Mouse (Mus musculus) megakaryocyte progenitor cell, adult 5-6 weeks (primary cell): Measurements from ENCODE around the gene Mkrn1. TPM values are rescaled to one million over a fixed set of nuclear protein-coding genes. Genes with fewer than 3 reads are reported as not detected.
"Not testable (repeated sequence)": the region's sequence is repeated elsewhere in the genome, so short reads cannot be mapped to it uniquely, and the experiment has no call there.

Experiments used
- ATAC-seq: replicated peaks from 2 replicates; pipeline ENCODE4 v1.8.0; 2016; ENCODE audit warnings: mild to moderate bottlenecking, moderate TSS enrichment, inconsistent platforms; ENCODE audit not compliant: poor library complexity
- total RNA-seq, 2 experiments: library from RNA; stranded (forward) in 1 of 2; stranded (reverse) in 1 of 2; fragments of 157-497, 149-512 nt in 1 of 2; fragments of 200-1000 nt in 1 of 2; gene quantifications; 2 replicates each; pipeline versions ENCODE4 v1.2.3 to v1.2.4; 2015 to 2017

Mkrn1 gene
- total RNA-seq, 2 experiments from 2014 or later = 34.4 to 43.6 TPM

- 0 out of 2 replicates have a peak, but pooled peaks have one; percentile 6 for ATAC-seq
Measured at GRCm38 (mm10) chr6:39381125-39381880, 39.0 kb downstream of the Mkrn1 start, which contains the start of gene Rab19. Gene Rab19, plus strand, starts transcription at chr6:39381175.

GRCm38 (mm10) chr6:39380276-39380675 lies 40.0 kb downstream of the Mkrn1 start:
- ATAC-seq = no peak

GRCm38 (mm10) chr6:39379749-39380148 lies 40.5 kb downstream of the Mkrn1 start:
- ATAC-seq = peak; percentile 51

GRCm38 (mm10) chr6:39379224-39379623 lies 41.0 kb downstream of the Mkrn1 start:
- ATAC-seq = peak; percentile 71

GRCm38 (mm10) chr6:39378161-39378835 lies 42.0 kb downstream of the Mkrn1 start:
- not testable (repeated sequence) for ATAC-seq

- peak; percentile 51 for ATAC-seq
Measured at GRCm38 (mm10) chr6:39377311-39377827, 42.9 kb downstream of the Mkrn1 start, which contains the start of gene Slc37a3. Gene Slc37a3, minus strand, starts transcription at chr6:39377675.

GRCm38 (mm10) chr6:39376775-39377174 lies 43.5 kb downstream of the Mkrn1 start:
- no peak for ATAC-seq

GRCm38 (mm10) chr6:39373301-39373955 lies 46.8 kb downstream of the Mkrn1 start:
- ATAC-seq = no peak

GRCm38 (mm10) chr6:39372727-39373126 lies 47.5 kb downstream of the Mkrn1 start:
- ATAC-seq = peak; percentile 84

GRCm38 (mm10) chr6:39372042-39372441 lies 48.2 kb downstream of the Mkrn1 start:
- ATAC-seq = no peak

- ATAC-seq = no peak
Measured at GRCm38 (mm10) chr6:39369631-39370030, 50.6 kb downstream of the Mkrn1 start.

- ATAC-seq = peak; percentile 72
Measured at GRCm38 (mm10) chr6:39362684-39363083, 57.6 kb downstream of the Mkrn1 start.

GRCm38 (mm10) chr6:39359207-39359606 lies 61.1 kb downstream of the Mkrn1 start:
- ATAC-seq = not testable (repeated sequence)

GRCm38 (mm10) chr6:39348946-39349345 lies 71.3 kb downstream of the Mkrn1 start:
- no peak for ATAC-seq

GRCm38 (mm10) chr6:39347880-39348814 lies 72.1 kb downstream of the Mkrn1 start:
- ATAC-seq = no peak

Other genes with a start within 250 kb of the Mkrn1 start
- gene Kdm7a, start 213.7 kb downstream of the Mkrn1 start, total RNA-seq (2015) = 11.4 and 12.5 TPM in 2 replicates
- gene Kdm7a, start 213.7 kb downstream of the Mkrn1 start, total RNA-seq (2017) = 9.0 and 11.4 TPM in 2 replicates
- 0.59 and 0.73 TPM in 2 replicates for gene Slc37a3, start 42.8 kb downstream of the Mkrn1 start, total RNA-seq (2015)
- gene Slc37a3, start 42.8 kb downstream of the Mkrn1 start, total RNA-seq (2017) = 1.7 and 3.4 TPM in 2 replicates
- gene Rab19, start 39.3 kb downstream of the Mkrn1 start, total RNA-seq (2015) = 0.37 TPM in 1 of 2 replicates, not detected in the other
- gene Rab19, start 39.3 kb downstream of the Mkrn1 start, total RNA-seq (2017) = 0.34 and 0.42 TPM in 2 replicates
- gene Dennd2a, start 137.4 kb upstream of the Mkrn1 start, total RNA-seq (2015) = 1.1 TPM in 1 of 2 replicates, not detected in the other
- 0.46 TPM in 1 of 2 replicates, not detected in the other for gene Dennd2a, start 137.4 kb upstream of the Mkrn1 start, total RNA-seq (2017)
- 7.5 and 7.6 TPM in 2 replicates for gene Adck2, start 153.4 kb upstream of the Mkrn1 start, total RNA-seq (2015)
- 5.6 and 7.3 TPM in 2 replicates for gene Adck2, start 153.4 kb upstream of the Mkrn1 start, total RNA-seq (2017)
- gene Gm42420, start 165.3 kb upstream of the Mkrn1 start, total RNA-seq (2015) = 6.5 and 7.1 TPM in 2 replicates
- gene Gm42420, start 165.3 kb upstream of the Mkrn1 start, total RNA-seq (2017) = not detected in 2 replicates
- gene Ndufb2, start 172.1 kb upstream of the Mkrn1 start, total RNA-seq (2015) = 129 and 139 TPM in 2 replicates
- 78.8 and 107 TPM in 2 replicates for gene Ndufb2, start 172.1 kb upstream of the Mkrn1 start, total RNA-seq (2017)